Mouse (Mus musculus) macrophage (primary cell): ENCODE measurements around the gene Adam23. TPM values are rescaled to one million over a fixed set of nuclear protein-coding genes. Genes with fewer than 3 reads are reported as not detected.
"Not testable (repeated sequence)": the region's sequence is repeated elsewhere in the genome, so short reads cannot be mapped to it uniquely, and the experiment has no call there.

ENCODE experiments used
- H3K27ac ChIP-seq: fragments of 350-480 bp; formaldehyde crosslinking; 2 replicates; pipeline ENCODE4 v1.9.0; 2021
- H3K36me3 ChIP-seq: fragments of 350-480 bp; formaldehyde crosslinking; 2 replicates; pipeline ENCODE4 v1.9.0; 2021; ENCODE audit errors: inconsistent target
- H3K4me3 ChIP-seq: fragments of 350-480 bp; formaldehyde crosslinking; 2 replicates; pipeline ENCODE4 v1.9.0; 2021; ENCODE audit errors: inconsistent target
- H3K79me2 ChIP-seq: fragments of 350-480 bp; formaldehyde crosslinking; 2 replicates; pipeline ENCODE4 v1.9.0; 2021; ENCODE audit errors: inconsistent target
- WGBS: methylation state at CpG from one replicate; pipeline ENCODE4 v1.1.7; 2026; ENCODE audit warnings: inconsistent platforms; ENCODE audit not compliant: missing documents; 5-methylcytosine and 5-hydroxymethylcytosine counted together
- polyA plus RNA-seq: library from polyadenylated mRNA; stranded (reverse); fragments of 250-400 nt; gene quantifications from 3 replicates; pipeline ENCODE4 v1.2.4, GENCODE M21; 2018; ENCODE audit warnings: inconsistent platforms

Adam23 gene
- polyA plus RNA-seq, 1 experiment from 2014 or later, result not detected

DNA sequence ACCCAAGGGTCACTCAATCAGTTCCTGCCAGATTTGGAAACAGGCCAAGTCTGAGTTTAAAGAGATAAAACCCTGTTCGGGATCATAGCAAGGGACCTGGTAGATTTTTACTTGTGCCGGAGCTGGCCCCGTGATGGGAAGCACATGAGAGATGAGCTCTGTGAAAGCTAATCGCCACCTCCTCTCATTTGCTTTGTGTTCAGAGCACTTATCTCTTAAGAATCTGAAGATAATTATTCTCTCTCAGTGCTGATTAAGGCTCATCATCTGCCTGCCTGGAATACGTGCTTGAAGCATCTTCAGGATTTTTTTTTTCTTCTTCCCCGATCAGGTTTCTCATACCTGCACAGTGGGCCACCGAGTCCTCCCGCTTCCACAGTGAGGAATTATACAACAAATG lies 133.5 kb downstream of the Adam23 start:
- no peak overlapping the region for H3K27ac ChIP-seq
- 89% methylated on average over 7 of the region's 8 CpGs for WGBS
- no peaks in the 10 kb centered on the region for H3K79me2 ChIP-seq
- no peak overlapping the region for H3K4me3 ChIP-seq
- no peaks in the 10 kb centered on the region for H3K36me3 ChIP-seq

DNA sequence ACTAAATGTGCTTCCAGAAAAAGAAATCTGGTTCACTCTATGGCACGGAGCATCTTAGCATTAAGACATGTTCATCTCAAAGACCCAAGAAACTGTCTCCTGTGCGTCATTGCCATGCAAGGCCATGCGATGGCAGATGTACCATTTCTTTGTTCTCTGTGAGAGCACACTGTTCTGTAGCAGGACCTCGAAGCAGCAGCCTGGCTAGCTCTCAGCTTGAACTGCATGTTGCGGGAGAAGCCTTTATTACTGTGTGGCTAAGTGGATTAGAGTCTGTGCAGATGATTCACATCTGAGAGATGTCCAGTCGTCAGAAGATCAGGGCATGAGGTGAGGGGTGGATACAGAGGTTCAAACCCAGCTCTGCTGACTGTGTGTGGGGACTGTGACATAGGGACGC lies 141.2 kb downstream of the Adam23 start:
- H3K79me2 ChIP-seq, result no peaks in the 10 kb centered on the region
- 86% methylated on average over 7 of the region's 7 CpGs for WGBS
- H3K36me3 ChIP-seq, result no peaks in the 10 kb centered on the region
- H3K27ac ChIP-seq, result no peak overlapping the region
- no peak overlapping the region for H3K4me3 ChIP-seq

DNA sequence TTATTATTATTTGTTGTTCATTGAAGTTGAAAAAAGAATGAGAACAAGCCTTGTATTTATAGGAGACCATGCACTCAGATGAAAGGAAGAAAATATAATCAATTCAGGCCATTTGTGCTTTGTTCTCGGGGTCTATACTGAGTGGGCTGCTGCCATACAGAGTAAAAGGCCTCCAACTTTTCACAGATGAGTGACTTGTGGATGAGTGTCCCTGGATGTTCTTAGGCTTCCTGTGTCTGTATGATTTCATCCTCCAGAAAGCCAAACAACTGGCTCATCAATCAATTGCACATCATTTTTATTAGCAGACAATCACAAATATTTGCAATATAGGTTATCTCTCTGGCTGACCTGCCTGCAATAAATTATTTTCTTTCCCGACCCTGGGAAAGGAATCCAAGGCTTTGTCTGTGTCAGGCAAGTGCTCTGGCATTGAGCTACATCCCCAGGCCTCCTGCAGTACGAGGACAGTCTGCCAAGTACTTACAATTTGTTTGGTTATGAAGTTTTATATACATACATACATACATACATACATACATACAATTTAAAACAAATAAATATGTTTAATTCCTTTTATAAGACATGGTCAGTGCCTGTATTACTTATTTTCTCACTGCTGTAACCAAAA lies 158.3 kb downstream of the Adam23 start:
- WGBS, result 49% methylated on average over 3 of the region's 3 CpGs

DNA sequence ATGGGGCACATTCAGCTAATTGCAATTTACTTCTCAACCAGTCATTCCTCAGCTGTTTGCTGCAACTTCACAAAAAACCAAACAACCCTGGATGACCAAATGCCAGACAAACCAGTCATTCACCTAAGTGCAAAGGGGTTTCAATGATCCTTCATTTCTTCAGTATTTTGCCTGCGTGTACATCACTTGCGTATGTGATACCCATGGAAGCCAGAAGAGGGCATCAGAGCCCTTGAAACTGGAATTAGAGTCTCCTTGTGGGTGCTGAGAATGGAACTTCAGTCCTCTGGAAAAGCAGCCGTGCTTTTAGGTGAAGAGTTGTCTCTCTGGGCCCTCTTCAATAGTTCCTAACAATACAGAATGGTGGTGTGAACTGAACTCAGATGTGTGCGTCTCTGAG lies 163.9 kb downstream of the Adam23 start:
- no peaks in the 10 kb centered on the region for H3K79me2 ChIP-seq
- H3K4me3 ChIP-seq, result no peak overlapping the region
- H3K36me3 ChIP-seq, result no peaks in the 10 kb centered on the region
- no peak overlapping the region for H3K27ac ChIP-seq
- WGBS, result 92% methylated on average over 4 of the region's 4 CpGs

More for the DNA sequence above, 158.3 kb downstream of the Adam23 start:
- Histone ChIP-seq H3K27ac (no peak overlapping the region), H3K36me3 (no peaks in the 10 kb centered on the region), H3K79me2 (no peaks in the 10 kb centered on the region), H3K4me3 (no peak overlapping the region)

DNA sequence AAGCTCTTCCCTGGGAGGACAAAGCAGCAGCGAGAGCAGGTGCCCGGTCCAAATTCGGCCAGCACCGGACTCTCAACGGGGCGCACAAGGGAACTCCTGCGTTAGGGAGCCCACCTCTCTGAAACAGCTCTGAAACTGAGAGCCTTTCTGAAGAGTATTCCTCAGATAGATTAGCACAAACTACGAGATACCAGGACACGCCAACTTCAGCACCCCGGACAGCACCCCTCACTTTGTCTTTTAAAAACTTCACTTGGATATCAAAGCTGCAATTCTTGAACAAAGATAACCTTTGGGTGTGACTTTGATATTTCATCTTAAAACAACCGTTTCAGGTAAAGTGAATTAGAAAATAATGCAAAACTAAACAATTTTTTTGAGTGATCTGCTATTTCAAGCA lies 168.9 kb downstream of the Adam23 start:
- no peaks in the 10 kb centered on the region for H3K79me2 ChIP-seq
- H3K36me3 ChIP-seq, result no peaks in the 10 kb centered on the region
- H3K27ac ChIP-seq, result no peak overlapping the region
- no peak overlapping the region for H3K4me3 ChIP-seq
- 4% methylated on average over 11 of the region's 11 CpGs for WGBS

DNA sequence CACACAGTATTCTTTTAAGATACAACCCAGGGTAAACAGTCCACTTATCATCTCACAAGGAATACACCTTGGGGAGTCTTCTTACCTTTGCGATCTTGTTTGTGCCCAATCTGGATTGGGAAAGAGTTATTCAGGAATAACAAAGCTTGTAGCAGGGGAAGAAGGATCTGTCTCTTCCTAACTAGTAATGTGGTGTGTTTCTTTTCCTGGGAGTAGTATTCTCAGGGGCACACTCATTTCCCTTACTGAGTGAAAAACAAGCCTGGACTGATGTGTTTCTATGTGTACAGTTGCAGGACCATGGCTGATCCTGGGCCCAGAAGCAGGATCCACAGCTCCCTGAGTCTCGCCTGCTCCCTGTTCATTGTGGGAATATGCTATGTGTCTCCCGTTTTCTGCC lies 170.0 kb downstream of the Adam23 start, which contains the start of gene Gm39653:
Gm39653 (plus strand) TSS at position 301 of the 400 bp plus-strand sequence.
- Histone ChIP-seq H3K36me3 (no peaks in the 10 kb centered on the region), H3K4me3 (no peak within 1 kb of the TSS), H3K27ac (no peak within 1 kb of the TSS), H3K79me2 (no peaks in the 10 kb centered on the region)
- WGBS, result 92% methylated on average over 3 of the region's 3 CpGs

DNA sequence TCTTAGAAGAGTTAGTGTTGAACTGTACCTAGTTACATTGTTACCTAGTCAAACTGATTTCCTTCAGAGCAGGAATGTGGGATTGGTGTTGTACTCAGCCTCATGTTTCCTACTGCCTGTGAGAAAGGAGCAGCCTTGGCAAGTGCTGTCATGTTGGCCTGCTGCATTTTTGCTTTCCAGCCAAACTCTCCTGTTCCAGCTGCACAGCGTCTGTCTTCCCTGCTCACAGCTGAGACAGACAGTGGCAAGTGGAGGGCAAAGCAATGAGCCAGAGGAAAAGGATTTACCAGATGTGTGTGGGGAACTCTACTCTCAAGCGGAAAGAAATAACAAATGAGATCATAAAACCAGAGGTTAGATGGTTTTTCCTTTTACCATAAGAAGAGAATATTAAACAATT lies 182.5 kb downstream of the Adam23 start:
- Histone ChIP-seq H3K4me3 (no peak overlapping the region), H3K27ac (no peak overlapping the region), H3K36me3 (no peaks in the 10 kb centered on the region), H3K79me2 (no peaks in the 10 kb centered on the region)
- WGBS, result 83% methylated on average over 2 of the region's 2 CpGs

DNA sequence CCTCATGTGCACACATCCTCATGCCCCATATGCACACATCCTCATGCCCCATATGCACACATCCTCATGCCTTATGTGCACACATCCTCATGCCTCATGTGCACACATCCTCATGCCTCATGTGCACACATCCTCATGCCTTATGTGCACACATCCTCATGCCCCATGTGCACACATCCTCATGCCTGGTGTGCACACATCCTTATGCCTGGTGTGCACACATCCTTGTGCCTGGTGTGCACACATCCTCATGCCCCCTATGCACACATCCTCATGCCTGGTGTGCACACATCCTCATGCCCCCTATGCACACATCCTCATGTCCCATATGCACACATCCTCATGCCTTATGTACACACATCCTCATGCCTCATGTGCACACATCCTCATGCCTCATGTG lies 184.7 kb downstream of the Adam23 start:
- H3K79me2 ChIP-seq, H3K4me3 ChIP-seq, H3K27ac ChIP-seq, H3K36me3 ChIP-seq: not testable (repeated sequence)

DNA sequence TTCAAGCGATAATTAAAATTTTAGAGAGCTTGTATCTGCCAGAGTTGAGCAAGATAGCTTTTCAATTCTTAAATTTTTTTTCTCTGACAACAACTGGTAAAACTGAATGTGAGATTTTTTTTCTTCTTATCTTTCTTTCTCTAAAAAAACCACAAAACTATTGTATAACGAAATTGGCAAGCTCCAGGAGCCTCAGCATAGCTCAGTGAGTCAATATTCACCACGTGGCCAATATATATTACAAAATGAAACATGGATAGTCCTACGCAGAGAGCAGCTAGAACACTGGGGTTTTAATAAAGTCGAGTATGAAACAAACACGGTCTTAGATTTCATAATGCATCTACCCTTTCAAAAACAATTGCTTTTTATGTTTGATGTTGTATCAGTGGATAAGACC lies 194.2 kb downstream of the Adam23 start:
- 67% methylated on average over 6 of the region's 6 CpGs for whole genome bisulfite sequencing
- Histone ChIP-seq H3K36me3 (no peaks in the 10 kb centered on the region), H3K79me2 (no peaks in the 10 kb centered on the region)

More for the DNA sequence above, 194.2 kb downstream of the Adam23 start:
- H3K27ac ChIP-seq, result no peak overlapping the region
- H3K4me3 ChIP-seq, result no peak overlapping the region

Other genes starting within 250 kb of the Adam23 start
- gene Gpr1, start 231.3 kb upstream of the Adam23 start, polyA plus RNA-seq, result not detected in 3 replicates
- not detected in 3 replicates for gene Zdbf2, start 172.6 kb upstream of the Adam23 start, polyA plus RNA-seq
- gene Gm39653, start 170.1 kb downstream of the Adam23 start, polyA plus RNA-seq, result not detected in 3 replicates
- not detected in 3 replicates for gene Dytn, start 241.0 kb downstream of the Adam23 start, polyA plus RNA-seq